Mouse (Mus musculus) heart, embryonic 10.5 days (tissue): ENCODE results near the gene Tuba8. TPM values are rescaled to one million over a fixed set of nuclear protein-coding genes. Genes with fewer than 3 reads are reported as not detected.
A peak's percentile ranks its signal among the peaks of the same experiment; 100 is the strongest.

Experiments used
- DNase-seq: peaks from one replicate; pipeline ENCODE4 v3.0.0-alpha.2; 2017; ENCODE audit warnings: low spot score
- H3K27ac ChIP-seq: fragments of 300-500 bp; sonication (generic); 2 replicates; pipeline ENCODE4 v1.5.1; 2016; ENCODE audit warnings: mild to moderate bottlenecking
- H3K27me3 ChIP-seq: fragments of 300-500 bp; sonication (generic); 2 replicates; pipeline ENCODE4 v1.6.1; 2016; ENCODE audit warnings: mild to moderate bottlenecking; ENCODE audit not compliant: poor library complexity, insufficient read depth, severe bottlenecking
- H3K36me3 ChIP-seq: fragments of 300-500 bp; sonication (generic); 2 replicates; pipeline ENCODE4 v1.6.1; 2016; ENCODE audit warnings: mild to moderate bottlenecking, moderate library complexity
- H3K4me1 ChIP-seq: fragments of 300-500 bp; sonication (generic); 2 replicates; pipeline ENCODE4 v1.6.1; 2016; ENCODE audit warnings: mild to moderate bottlenecking
- H3K4me3 ChIP-seq: fragments of 300-500 bp; sonication (generic); 2 replicates; pipeline ENCODE4 v1.5.1; 2016; ENCODE audit warnings: mild to moderate bottlenecking, moderate library complexity
- H3K9me3 ChIP-seq: fragments of 300-500 bp; sonication (generic); 2 replicates; pipeline ENCODE4 v1.6.1; 2016; ENCODE audit warnings: mild to moderate bottlenecking, moderate library complexity
- WGBS: fragments of 180-500 bp; shearing (Covaris S2); methylation state at CpG from one replicate; pipeline ENCODE4 v1.1.7; 2016; 5-methylcytosine and 5-hydroxymethylcytosine counted together
- polyA plus RNA-seq: library from polyadenylated mRNA; unstranded; fragments of >200 nt; fragmentation: Nextera tagmentation; extraction: Ambion mirVana; gene quantifications from 2 replicates; pipeline ENCODE4 v1.2.1, GENCODE M21; 2016

The Tuba8 gene
- polyA plus RNA-seq, 1 experiment from 2014 or later, result 2.3 TPM

- Histone ChIP-seq H3K27me3 (peaks cover 42% of the 10 kb centered on the region), H3K36me3 (no peaks in the 10 kb centered on the region), H3K27ac (no peak overlapping the region), H3K9me3 (no peaks in the 10 kb centered on the region), H3K4me1 (peaks cover 26% of the 10 kb centered on the region), H3K4me3 (peak overlapping the region; percentile 58)
- 3% methylated on average over 12 of the region's 12 CpGs for WGBS
- DNase-seq, result no peak
Measured at GRCm38 (mm10) chr6:121210926-121211289, 412 bp downstream of the Tuba8 start.

DNA sequence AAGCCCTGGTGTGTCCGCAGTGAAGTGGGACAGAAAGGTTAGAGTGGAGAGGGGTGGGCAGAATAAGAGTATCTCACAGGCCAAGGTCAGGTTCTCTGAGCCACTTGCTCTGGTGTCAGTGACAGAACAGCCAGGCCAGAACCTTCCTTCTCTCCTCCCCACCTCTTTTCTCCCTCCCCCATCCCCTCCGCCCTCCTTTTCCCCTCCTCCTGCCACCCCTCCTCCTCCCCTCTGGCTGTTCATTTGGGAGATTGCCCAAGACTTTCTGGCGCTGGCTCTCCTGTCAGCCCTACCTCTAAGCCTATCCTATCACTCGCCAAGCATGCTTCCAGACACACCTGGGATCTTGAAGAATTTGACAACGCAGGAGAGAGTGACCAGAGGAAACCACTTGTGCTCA is 1.2 kb downstream of the Tuba8 start:
- no peaks in the 10 kb centered on the region for H3K9me3 ChIP-seq
- no peak for DNase-seq
- H3K27ac ChIP-seq, result no peak overlapping the region
- 10% methylated on average over 5 of the region's 5 CpGs for WGBS
- H3K4me3 ChIP-seq, result peak overlapping the region; percentile 58
- peaks cover 42% of the 10 kb centered on the region for H3K27me3 ChIP-seq
- no peaks in the 10 kb centered on the region for H3K36me3 ChIP-seq
- peaks cover 26% of the 10 kb centered on the region for H3K4me1 ChIP-seq

- 64% methylated on average over 4 of the region's 4 CpGs for WGBS
- H3K4me3 ChIP-seq, result no peak overlapping the region
- peaks cover 26% of the 10 kb centered on the region for H3K4me1 ChIP-seq
- peaks cover 42% of the 10 kb centered on the region for H3K27me3 ChIP-seq
- no peaks in the 10 kb centered on the region for H3K9me3 ChIP-seq
- no peaks in the 10 kb centered on the region for H3K36me3 ChIP-seq
- no peak for DNase-seq
- H3K27ac ChIP-seq, result no peak overlapping the region
Measured at GRCm38 (mm10) chr6:121212988-121213387, 2.5 kb downstream of the Tuba8 start.

- DNase-seq, result no peak
- Histone ChIP-seq H3K27me3 (peaks cover 40% of the 10 kb centered on the region), H3K9me3 (no peaks in the 10 kb centered on the region), H3K4me3 (no peak overlapping the region), H3K36me3 (no peaks in the 10 kb centered on the region), H3K4me1 (peaks cover 29% of the 10 kb centered on the region), H3K27ac (no peak overlapping the region)
- 76% methylated on average over 5 of the region's 5 CpGs for WGBS
Measured at GRCm38 (mm10) chr6:121214221-121214620, 3.7 kb downstream of the Tuba8 start.

DNA sequence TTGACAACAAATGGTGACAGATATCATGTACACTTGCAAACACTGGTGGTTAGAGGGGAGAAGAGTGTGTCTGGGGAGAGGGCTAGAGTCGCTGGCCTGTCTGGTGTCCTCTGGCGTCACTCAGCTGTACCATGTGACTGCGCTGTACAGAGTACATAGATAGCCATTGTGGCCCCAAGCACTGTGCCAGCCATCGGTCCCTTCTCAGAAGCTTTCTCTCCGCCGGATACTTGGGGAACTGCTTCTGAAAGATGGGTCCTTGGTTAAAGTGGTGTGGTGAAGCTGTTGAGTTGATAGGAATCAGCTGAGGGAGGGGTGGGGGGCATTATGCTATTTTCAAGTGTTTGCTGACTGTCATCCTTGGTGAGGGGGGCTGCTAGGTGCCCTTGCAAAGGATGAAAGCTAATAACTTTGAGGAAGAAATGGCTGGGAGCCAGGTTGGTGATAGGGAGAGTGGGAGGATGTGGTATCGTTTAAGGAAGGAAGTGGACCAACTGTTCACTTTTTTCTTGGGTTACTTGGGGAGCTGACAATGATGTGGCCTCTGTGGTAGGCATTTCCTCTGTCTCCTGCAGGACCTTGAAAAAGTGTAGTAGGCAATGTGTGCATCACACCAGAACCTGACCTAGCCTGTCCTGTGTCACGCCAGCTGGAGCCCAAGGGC is 4.3 kb downstream of the Tuba8 start:
- Histone ChIP-seq H3K27me3 (peaks cover 34% of the 10 kb centered on the region), H3K4me1 (peaks cover 33% of the 10 kb centered on the region), H3K36me3 (no peaks in the 10 kb centered on the region), H3K27ac (no peak overlapping the region), H3K4me3 (no peak overlapping the region), H3K9me3 (no peaks in the 10 kb centered on the region)
- DNase-seq, result no peak
- WGBS, result 75% methylated on average over 8 of the region's 8 CpGs

DNA sequence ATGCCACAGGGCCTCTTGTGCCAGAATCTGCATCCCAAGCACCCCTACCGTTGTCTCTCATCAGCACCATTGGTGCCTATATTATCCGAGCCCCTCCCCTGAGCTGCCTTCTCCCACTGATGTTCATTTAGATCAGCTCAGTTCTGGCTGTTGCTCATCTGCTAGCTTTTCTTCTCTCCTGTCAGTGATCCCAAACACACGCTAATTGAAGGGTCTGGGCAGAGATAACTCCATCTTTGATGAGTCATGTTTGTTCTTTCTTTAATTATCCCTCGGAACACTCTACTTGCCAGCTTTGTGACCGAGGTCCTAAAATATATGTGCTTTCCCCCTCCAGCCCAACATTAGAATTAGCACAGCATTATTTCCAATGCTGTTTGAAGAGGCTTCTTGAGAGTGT is 4.8 kb downstream of the Tuba8 start:
- WGBS, result 61% methylated on average over 5 of the region's 5 CpGs
- Histone ChIP-seq H3K4me1 (peaks cover 33% of the 10 kb centered on the region), H3K36me3 (no peaks in the 10 kb centered on the region), H3K27me3 (peaks cover 29% of the 10 kb centered on the region), H3K27ac (no peak overlapping the region), H3K4me3 (no peak overlapping the region), H3K9me3 (no peaks in the 10 kb centered on the region)
- DNase-seq, result no peak

DNA sequence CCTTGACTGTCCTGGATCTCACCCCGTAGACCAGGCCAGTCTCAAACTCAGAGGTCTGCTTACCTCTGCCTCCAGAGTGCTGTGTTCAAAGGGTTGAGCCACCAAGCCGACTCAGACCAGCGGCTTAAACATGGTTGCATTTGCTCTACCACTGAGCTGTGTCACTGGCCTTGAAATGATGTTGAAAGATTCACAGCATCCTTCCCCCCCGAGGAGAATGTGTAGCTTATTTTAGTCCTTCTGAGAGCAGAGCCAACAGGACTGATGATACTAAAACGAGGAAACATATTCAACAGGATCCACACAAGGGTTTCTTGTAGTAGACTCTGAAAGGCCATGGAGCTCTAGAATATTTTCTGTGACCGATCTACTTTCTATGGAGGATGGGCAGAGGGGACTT is 5.4 kb downstream of the Tuba8 start:
- H3K27ac ChIP-seq, result no peak overlapping the region
- H3K4me3 ChIP-seq, result no peak overlapping the region
- H3K4me1 ChIP-seq, result peaks cover 27% of the 10 kb centered on the region
- no peaks in the 10 kb centered on the region for H3K9me3 ChIP-seq
- peaks cover 23% of the 10 kb centered on the region for H3K27me3 ChIP-seq
- no peak for DNase-seq
- WGBS, result 77% methylated on average over 6 of the region's 6 CpGs
- H3K36me3 ChIP-seq, result no peaks in the 10 kb centered on the region

GRCm38 (mm10) chr6:121216589-121217255 is 6.2 kb downstream of the Tuba8 start:
- Histone ChIP-seq H3K27ac (no peak overlapping the region), H3K9me3 (no peaks in the 10 kb centered on the region), H3K4me1 (peaks cover 19% of the 10 kb centered on the region), H3K4me3 (no peak overlapping the region), H3K27me3 (peaks cover 15% of the 10 kb centered on the region), H3K36me3 (no peaks in the 10 kb centered on the region)
- no peak for DNase-seq
- WGBS, result 76% methylated on average over 5 of the region's 5 CpGs

- H3K36me3 ChIP-seq, result no peaks in the 10 kb centered on the region
- no peak for DNase-seq
- H3K4me3 ChIP-seq, result no peak overlapping the region
- 85% methylated on average over 7 of the region's 7 CpGs for WGBS
- H3K4me1 ChIP-seq, result peaks cover 16% of the 10 kb centered on the region; the same call in 1 of the 2 replicates
- no peaks in the 10 kb centered on the region for H3K9me3 ChIP-seq
- peaks cover 2% of the 10 kb centered on the region for H3K27me3 ChIP-seq
- H3K27ac ChIP-seq, result no peak overlapping the region
Measured at GRCm38 (mm10) chr6:121218002-121218401, 7.5 kb downstream of the Tuba8 start.

DNA sequence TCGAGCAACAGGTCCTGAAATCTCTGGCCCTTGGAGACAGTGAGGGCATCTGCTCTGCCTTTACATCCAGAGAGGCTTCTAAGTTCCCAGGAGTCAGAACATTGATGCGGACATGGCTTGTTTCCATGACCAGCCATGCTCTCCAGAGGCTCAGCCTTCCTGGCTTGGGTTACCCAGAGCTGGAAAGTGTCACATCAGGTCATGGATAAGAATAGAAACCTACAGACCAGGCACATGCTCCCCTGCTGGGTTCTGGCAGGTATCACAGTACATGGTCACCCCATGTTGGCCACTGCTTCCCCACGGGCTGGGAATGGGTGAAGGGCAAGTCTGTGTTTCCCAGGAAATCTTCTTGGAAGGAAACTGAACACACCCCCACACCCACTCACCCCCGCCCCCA is 8.9 kb downstream of the Tuba8 start:
- Histone ChIP-seq H3K27ac (no peak overlapping the region), H3K4me1 (peaks cover 21% of the 10 kb centered on the region)
- 66% methylated on average over 4 of the region's 4 CpGs for WGBS

GRCm38 (mm10) chr6:121220181-121220580 is 9.7 kb downstream of the Tuba8 start:
- 84% methylated on average over 10 of the region's 10 CpGs for WGBS
- H3K9me3 ChIP-seq, result no peaks in the 10 kb centered on the region

More for the DNA sequence above, 8.9 kb downstream of the Tuba8 start:
- Histone ChIP-seq H3K4me3 (no peak overlapping the region), H3K36me3 (no peaks in the 10 kb centered on the region), H3K9me3 (no peaks in the 10 kb centered on the region), H3K27me3 (no peaks in the 10 kb centered on the region; the same call in 1 of the 2 replicates)
- DNase-seq, result no peak

GRCm38 (mm10) chr6:121221876-121222597 is 11.5 kb downstream of the Tuba8 start:
- H3K36me3 ChIP-seq, result no peaks in the 10 kb centered on the region
- no peak for DNase-seq
- no peaks in the 10 kb centered on the region; the same call in 1 of the 2 replicates for H3K27me3 ChIP-seq
- WGBS, result 87% methylated on average over 8 of the region's 8 CpGs
- no peaks in the 10 kb centered on the region for H3K9me3 ChIP-seq
- H3K4me1 ChIP-seq, result peaks cover 28% of the 10 kb centered on the region
- H3K27ac ChIP-seq, result no peak overlapping the region
- no peak overlapping the region for H3K4me3 ChIP-seq

More at GRCm38 (mm10) chr6:121220181-121220580, 9.7 kb downstream of the Tuba8 start:
- H3K4me1 ChIP-seq, result peaks cover 20% of the 10 kb centered on the region
- no peaks in the 10 kb centered on the region; the same call in 1 of the 2 replicates for H3K27me3 ChIP-seq
- no peaks in the 10 kb centered on the region for H3K36me3 ChIP-seq
- no peak overlapping the region for H3K4me3 ChIP-seq
- DNase-seq, result no peak
- H3K27ac ChIP-seq, result no peak overlapping the region

DNA sequence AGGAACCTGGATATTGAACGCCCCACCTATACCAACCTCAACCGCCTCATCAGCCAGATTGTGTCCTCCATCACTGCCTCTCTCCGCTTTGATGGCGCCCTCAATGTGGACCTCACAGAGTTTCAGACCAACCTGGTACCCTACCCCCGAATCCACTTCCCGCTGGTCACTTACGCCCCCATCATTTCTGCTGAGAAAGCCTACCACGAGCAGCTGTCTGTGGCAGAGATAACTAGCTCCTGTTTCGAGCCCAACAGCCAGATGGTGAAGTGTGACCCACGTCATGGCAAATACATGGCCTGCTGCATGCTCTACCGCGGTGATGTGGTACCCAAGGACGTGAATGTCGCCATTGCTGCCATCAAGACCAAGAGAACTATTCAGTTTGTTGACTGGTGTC is 12.5 kb downstream of the Tuba8 start:
- Histone ChIP-seq H3K9me3 (no peaks in the 10 kb centered on the region), H3K4me1 (peaks cover 28% of the 10 kb centered on the region), H3K27ac (no peak overlapping the region), H3K36me3 (no peaks in the 10 kb centered on the region), H3K4me3 (no peak overlapping the region), H3K27me3 (no peaks in the 10 kb centered on the region)
- no peak for DNase-seq
- whole genome bisulfite sequencing, result 93% methylated on average over 14 of the region's 14 CpGs
